Mouse (Mus musculus) spleen, adult 2 months (tissue): Measurements from ENCODE around the gene Grk4. TPM values are rescaled to one million over a fixed set of nuclear protein-coding genes. Genes with fewer than 3 reads are reported as not detected.

Experiments
- DNase-seq, 2 experiments: peaks; one replicate each; pipeline versions ENCODE4 v3.0.0 to v3.0.0-alpha.2; 2012 to 2021; ENCODE audit warnings: low spot score in 2 of 2, low read depth in 1 of 2
- H3K27ac ChIP-seq: fragments of 200-500 bp; 2 replicates; pipeline ENCODE4 v1.5.1; 2012; ENCODE audit warnings: low read length, inconsistent platforms; ENCODE audit not compliant: insufficient read depth
- H3K27me3 ChIP-seq: fragments of 200-500 bp; 2 replicates; pipeline ENCODE4 v1.6.1; 2012; ENCODE audit warnings: mild to moderate bottlenecking, moderate library complexity, low read length, inconsistent platforms; ENCODE audit not compliant: control insufficient read depth, insufficient read depth
- H3K36me3 ChIP-seq: fragments of 200-500 bp; 2 replicates; pipeline ENCODE4 v1.6.1; 2012; ENCODE audit warnings: mild to moderate bottlenecking, low read length, inconsistent platforms; ENCODE audit not compliant: control insufficient read depth, insufficient read depth
- H3K4me1 ChIP-seq: fragments of 200-500 bp; 2 replicates; pipeline ENCODE4 v1.6.1; 2011; ENCODE audit warnings: inconsistent platforms; ENCODE audit not compliant: control insufficient read depth, insufficient read depth, insufficient read length
- H3K4me3 ChIP-seq: fragments of 200-500 bp; 2 replicates; pipeline ENCODE4 v1.5.1; 2011; ENCODE audit warnings: mild to moderate bottlenecking, inconsistent platforms; ENCODE audit not compliant: insufficient read depth, insufficient read length; ENCODE audit errors: extremely low read depth
- CTCF ChIP-seq: fragments of 200-500 bp; IDR thresholded peaks from 2 replicates; pipeline ENCODE4 v1.5.1; 2011; ENCODE audit warnings: mild to moderate bottlenecking, inconsistent platforms; ENCODE audit not compliant: insufficient read depth, insufficient read length, insufficient replicate concordance; ENCODE audit errors: extremely low read depth
- POLR2A ChIP-seq: fragments of 200-500 bp; IDR thresholded peaks from 2 replicates; pipeline ENCODE4 v1.6.1; 2011; ENCODE audit warnings: low read depth, low read length, inconsistent platforms
- WGBS: fragments of 180-500 bp; shearing (Covaris S2); methylation state at CpG from one replicate; pipeline ENCODE4 v1.1.7; 2018; 5-methylcytosine and 5-hydroxymethylcytosine counted together
- polyA plus RNA-seq: library from polyadenylated mRNA; depleted of rRNA; stranded (reverse); fragments of >200 nt; gene quantifications from 2 replicates; pipeline ENCODE4 v1.2.3, GENCODE M21; 2012; rRNA removed

Gene Grk4
- 1.5 TPM in 2 replicates for polyA plus RNA-seq

DNA sequence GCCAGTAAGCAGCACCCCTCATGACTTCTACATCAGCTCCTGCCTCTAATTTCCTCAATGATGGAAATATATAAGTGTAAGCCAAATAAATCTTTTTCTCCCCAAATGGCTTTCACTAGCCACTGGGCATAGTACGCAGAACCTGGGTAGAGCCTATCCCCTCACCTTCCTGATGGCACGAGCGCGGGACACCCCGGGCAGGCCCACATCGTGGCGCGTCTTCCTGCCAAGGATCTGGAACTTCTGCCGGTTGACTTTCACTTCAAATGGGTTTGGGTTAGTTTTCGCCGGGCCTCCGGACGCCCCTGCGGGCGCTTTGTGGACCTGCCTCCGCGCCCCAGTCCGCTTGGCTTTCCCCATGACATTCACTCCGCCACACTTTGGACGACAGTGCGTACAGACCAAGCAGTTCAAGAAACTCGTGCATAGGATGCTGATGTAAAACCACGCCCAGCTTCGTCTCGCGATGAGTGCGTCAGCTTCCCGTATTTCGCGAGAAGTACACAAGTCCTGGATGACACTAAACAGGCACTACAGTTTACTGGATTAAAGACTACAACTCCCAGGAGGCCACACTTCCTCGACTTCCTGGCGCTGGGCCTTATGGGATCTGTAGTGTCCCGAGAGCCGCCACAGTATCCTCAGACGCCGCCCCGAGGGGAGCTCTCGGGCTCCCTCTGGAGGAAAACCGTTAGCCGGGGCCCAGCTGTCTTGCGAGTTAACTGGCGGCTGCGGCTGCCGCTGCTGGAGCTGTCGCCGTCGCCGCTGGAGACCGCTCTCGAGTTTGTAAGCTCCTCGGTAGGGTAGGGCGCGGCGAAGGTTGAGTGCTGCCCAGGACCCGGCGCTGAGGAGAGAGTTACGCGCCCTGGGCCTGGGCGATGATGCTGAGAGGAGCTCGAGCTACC lies at the start of gene Grk4, which contains the start of gene Nop14:
Gene Grk4 (plus strand): TSS at position 694 of the 905 bp plus-strand sequence.
Gene Nop14 (minus strand): TSS at position 463 of the 905 bp plus-strand sequence.
- H3K4me1 ChIP-seq: peaks cover 2% of the 10 kb centered on the region; the same call in 1 of the 2 replicates
- peak; percentile 95 for TF ChIP-seq CTCF
- peak; percentile 90 for TF ChIP-seq POLR2A
- peak within 1 kb of the TSS; percentile 92 for H3K27ac ChIP-seq
- no peaks in the 10 kb centered on the region for H3K27me3 ChIP-seq
- H3K4me3 ChIP-seq: peak within 1 kb of the TSS; percentile 80
- peak; percentile 99 for DNase-seq
- WGBS: under 1% methylated on average over 60 of the region's 60 CpGs
- peaks cover 10% of the 10 kb centered on the region for H3K36me3 ChIP-seq

DNA sequence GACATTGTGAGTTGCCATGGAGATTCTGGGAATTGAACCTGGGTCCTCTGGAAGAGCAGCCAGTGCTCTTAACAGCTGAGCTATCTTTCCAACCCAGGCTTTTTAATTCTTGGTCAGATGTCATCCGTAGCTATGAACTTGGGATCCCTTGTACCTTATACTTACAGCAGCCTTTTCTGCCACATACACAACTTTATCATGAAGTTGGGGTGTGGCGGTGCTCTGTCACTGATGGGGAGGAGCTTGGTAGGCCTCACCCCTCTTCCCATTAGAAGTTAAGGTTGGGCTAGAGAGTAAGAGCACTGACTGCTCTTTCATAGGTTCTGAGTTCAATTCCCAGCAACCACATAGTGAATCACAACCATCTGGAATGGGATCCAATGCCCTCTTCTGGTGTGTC lies 27.2 kb upstream of the Grk4 start:
- peaks cover 26% of the 10 kb centered on the region for H3K4me1 ChIP-seq
- no peak overlapping the region for H3K27ac ChIP-seq
- peaks cover 29% of the 10 kb centered on the region for H3K36me3 ChIP-seq
- TF ChIP-seq CTCF: no peak
- 90% methylated on average over 2 of the region's 2 CpGs for WGBS
- no peak overlapping the region for H3K4me3 ChIP-seq
- H3K27me3 ChIP-seq: no peaks in the 10 kb centered on the region
- no peak for DNase-seq

DNA sequence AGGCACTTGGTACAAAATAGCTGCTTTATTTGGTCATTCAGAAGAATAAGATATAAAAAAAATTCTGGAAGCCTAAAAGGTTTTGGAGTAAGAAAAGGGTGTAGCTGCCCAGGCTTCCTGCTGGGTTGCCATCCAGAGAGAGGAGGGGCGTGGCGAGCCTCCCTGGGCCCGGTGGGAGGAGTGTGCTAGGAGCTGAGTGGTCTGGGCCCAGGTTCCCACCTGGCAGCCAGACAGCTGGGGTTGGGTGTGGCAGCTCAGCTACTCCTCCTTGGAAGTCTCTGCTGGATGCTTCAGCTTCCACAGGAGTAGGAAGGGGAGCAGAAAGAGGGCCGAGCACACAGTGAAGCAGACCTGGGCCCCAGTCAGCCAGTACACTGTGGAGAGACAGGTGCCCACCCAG lies 26.5 kb upstream of the Grk4 start:
- H3K36me3 ChIP-seq: peaks cover 25% of the 10 kb centered on the region

DNA sequence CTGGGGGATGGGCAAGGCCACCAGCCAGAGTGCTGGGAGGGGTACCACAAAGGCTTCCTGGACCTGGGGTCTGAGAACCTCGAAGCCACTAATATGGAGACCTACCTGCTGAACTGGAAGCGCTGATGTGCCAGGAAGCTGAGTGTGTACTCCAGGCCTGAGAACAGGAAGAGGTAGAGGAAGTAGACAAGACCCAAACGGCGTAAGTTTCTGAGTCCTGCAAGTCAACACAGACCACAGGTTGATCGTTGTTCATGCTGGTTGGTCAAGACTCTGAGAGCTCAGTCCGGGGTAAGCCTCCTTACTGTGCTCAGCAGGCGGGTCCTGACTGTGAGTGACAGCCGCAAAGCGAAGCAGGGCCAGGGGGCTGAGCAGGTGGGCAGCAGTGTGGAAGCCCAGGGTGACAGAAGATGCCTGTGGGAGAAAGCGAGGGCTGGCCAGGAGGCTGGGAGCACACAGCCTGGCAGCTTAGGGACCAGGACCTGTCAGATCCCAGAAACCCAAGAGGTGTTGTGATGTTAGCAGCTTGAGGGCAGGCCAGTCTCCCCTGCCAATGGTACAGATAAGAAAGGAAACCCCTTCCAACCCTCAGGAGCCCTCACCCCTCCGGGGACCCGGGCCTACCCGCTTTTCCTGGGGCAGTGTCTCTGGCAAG lies 25.3 kb upstream of the Grk4 start:
- 42% methylated on average over 13 of the region's 13 CpGs for WGBS

More for the DNA sequence above, 26.5 kb upstream of the Grk4 start:
- DNase-seq: no peak
- Histone ChIP-seq H3K4me3 (no peak overlapping the region), H3K27ac (no peak overlapping the region), H3K4me1 (peaks cover 26% of the 10 kb centered on the region), H3K27me3 (no peaks in the 10 kb centered on the region)
- TF ChIP-seq POLR2A (no peak), CTCF (no peak)
- WGBS: 81% methylated on average over 4 of the region's 4 CpGs

DNA sequence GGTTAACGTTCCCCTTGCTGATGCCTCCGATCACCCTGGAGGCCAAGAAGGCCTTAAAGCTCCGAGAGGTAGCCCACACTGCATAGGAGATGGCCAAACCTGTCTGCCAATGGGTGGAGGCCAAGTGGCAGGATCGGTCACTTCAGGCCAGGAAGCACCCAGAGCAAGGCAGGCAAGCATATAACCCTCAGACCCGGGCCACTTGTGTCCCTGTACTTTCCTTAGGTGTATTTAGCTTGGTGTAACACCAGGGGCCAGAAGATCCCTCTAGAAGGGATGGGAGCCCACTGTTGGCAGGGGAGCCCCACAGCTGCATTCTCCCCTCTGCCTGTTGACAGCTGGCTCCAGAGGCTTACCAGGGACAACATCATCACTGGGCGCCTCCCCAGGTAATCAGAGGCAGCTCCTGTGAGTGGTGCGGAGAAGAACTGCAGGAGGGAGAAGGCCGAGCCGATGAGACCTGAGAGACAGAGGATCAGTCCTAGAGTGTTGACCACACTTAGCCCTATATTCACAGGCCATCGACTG lies 24.4 kb upstream of the Grk4 start:
- DNase-seq: no peak
- Histone ChIP-seq H3K4me1 (peaks cover 26% of the 10 kb centered on the region), H3K27me3 (no peaks in the 10 kb centered on the region), H3K36me3 (peaks cover 16% of the 10 kb centered on the region), H3K4me3 (no peak overlapping the region), H3K27ac (peak overlapping the region; percentile 83)
- 76% methylated on average over 10 of the region's 10 CpGs for WGBS
- TF ChIP-seq CTCF (no peak), POLR2A (no peak)

More for the DNA sequence above, 25.3 kb upstream of the Grk4 start:
- peaks cover 20% of the 10 kb centered on the region for H3K36me3 ChIP-seq
- no peak overlapping the region for H3K4me3 ChIP-seq
- peak in 1 of 2 experiments; percentile 31 for DNase-seq
- H3K27ac ChIP-seq: peak overlapping the region; percentile 83
- TF ChIP-seq POLR2A (no peak), CTCF (no peak)
- H3K27me3 ChIP-seq: no peaks in the 10 kb centered on the region
- peaks cover 26% of the 10 kb centered on the region for H3K4me1 ChIP-seq

DNA sequence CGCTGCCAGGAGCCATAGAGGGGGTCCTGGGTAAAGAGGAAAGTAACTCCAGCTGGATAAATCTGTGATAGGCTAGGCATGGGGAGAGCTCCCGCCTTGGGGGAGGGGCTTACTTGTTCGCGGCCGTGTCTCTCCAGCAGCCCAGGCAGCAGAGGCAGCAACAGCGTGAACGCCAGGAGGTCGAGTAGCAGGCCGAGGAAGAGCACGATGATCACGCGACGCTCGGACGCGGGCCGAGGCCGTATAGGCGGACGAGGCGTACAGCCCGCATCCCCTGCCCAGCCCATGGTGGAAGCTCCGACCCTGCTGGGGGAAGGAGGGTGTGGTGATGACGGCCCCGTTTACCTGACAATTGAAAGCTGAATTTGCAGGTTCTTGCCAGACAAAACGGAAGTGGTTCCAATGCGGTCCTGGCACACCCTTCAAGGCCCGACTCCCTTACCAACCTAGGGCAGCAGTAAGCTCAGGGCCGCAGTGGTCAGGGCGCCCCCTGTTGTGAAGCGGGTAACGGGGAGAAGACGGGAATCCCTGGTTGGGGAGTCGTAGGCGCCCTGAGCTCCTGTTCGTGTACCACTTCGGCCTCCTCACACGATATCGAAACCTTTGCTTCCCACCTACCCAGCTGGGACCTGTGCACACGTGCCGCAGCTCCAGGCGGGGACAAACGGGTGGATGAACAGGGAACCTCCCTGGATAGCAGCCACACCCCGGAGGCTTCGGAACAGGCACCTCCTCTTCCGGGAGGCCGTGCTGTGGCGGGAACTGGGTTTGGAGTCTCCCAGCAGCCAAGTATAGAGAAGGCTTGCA lies 23.5 kb upstream of the Grk4 start, which contains the start of gene Mfsd10:
Gene Mfsd10 (minus strand): TSS at position 732 of the 807 bp plus-strand sequence.
- peak; percentile 39 to 74 for DNase-seq
- peak; percentile 53; the same call in 1 of the 2 replicates for TF ChIP-seq CTCF
- TF ChIP-seq POLR2A: peak; percentile 23; the same call in 1 of the 2 replicates

More for the DNA sequence above, 23.5 kb upstream of the Grk4 start, which contains the start of gene Mfsd10:
- under 1% methylated on average over 48 of the region's 48 CpGs for WGBS
- peaks cover 26% of the 10 kb centered on the region for H3K4me1 ChIP-seq
- H3K27ac ChIP-seq: peak within 1 kb of the TSS; percentile 83
- no peaks in the 10 kb centered on the region for H3K27me3 ChIP-seq
- peaks cover 12% of the 10 kb centered on the region for H3K36me3 ChIP-seq
- H3K4me3 ChIP-seq: peak within 1 kb of the TSS; percentile 61
